Mouse (Mus musculus) midbrain, embryonic 16.5 days (tissue): ENCODE data around the gene Prss36. TPM values are rescaled to one million over a fixed set of nuclear protein-coding genes. Genes with fewer than 3 reads are reported as not detected.

Experiments used
- ATAC-seq: fragments of 200-750 bp; cut with Nextera tagmentation; 2 replicates; pipeline ENCODE4 v1.8.0; 2017; ENCODE audit warnings: moderate TSS enrichment
- H3K27ac ChIP-seq: fragments of 300-500 bp; sonication (generic); 2 replicates; pipeline ENCODE4 v1.5.1; 2014; ENCODE audit warnings: mild to moderate bottlenecking, low read length, mixed read lengths
- H3K27me3 ChIP-seq: fragments of 300-500 bp; sonication (generic); 2 replicates; pipeline ENCODE4 v1.6.1; 2014; ENCODE audit warnings: low read depth, low read length, mixed read lengths; ENCODE audit not compliant: control insufficient read depth, insufficient read depth
- H3K36me3 ChIP-seq: fragments of 300-500 bp; sonication (generic); 2 replicates; pipeline ENCODE4 v1.6.1; 2014; ENCODE audit warnings: mild to moderate bottlenecking, low read length, moderate library complexity, mixed read lengths; ENCODE audit not compliant: control insufficient read depth, insufficient read depth
- H3K4me1 ChIP-seq: fragments of 300-500 bp; sonication (generic); 2 replicates; pipeline ENCODE4 v1.6.1; 2014; ENCODE audit warnings: mild to moderate bottlenecking, low read length, mixed read lengths; ENCODE audit not compliant: control insufficient read depth, insufficient read depth
- H3K4me2 ChIP-seq: fragments of 300-500 bp; sonication (generic); 2 replicates; pipeline ENCODE4 v1.6.1; 2014; ENCODE audit warnings: mild to moderate bottlenecking, low read length, mixed read lengths
- H3K4me3 ChIP-seq: fragments of 300-500 bp; sonication (generic); 2 replicates; pipeline ENCODE4 v1.5.1; 2014; ENCODE audit warnings: low read depth, mild to moderate bottlenecking, low read length, moderate library complexity, mixed read lengths
- H3K9ac ChIP-seq: fragments of 300-500 bp; sonication (generic); 2 replicates; pipeline ENCODE4 v1.6.1; 2014; ENCODE audit warnings: low read depth, low read length, mixed read lengths
- H3K9me3 ChIP-seq: fragments of 300-500 bp; sonication (generic); replicated peaks from 2 replicates; pipeline ENCODE4 v1.6.1; 2014; ENCODE audit warnings: mild to moderate bottlenecking, low read length, mixed read lengths; ENCODE audit not compliant: control insufficient read depth, poor library complexity, severe bottlenecking
- WGBS: fragments of 180-500 bp; shearing (Covaris S2); extraction: QIAGEN DNeasy Blood & Tissue Kit; methylation state at CpG from one replicate; pipeline ENCODE4 v1.1.7; 2014; 5-methylcytosine and 5-hydroxymethylcytosine counted together
- polyA plus RNA-seq: library from polyadenylated mRNA; unstranded; fragments of >200 nt; fragmentation: Nextera tagmentation; extraction: Ambion mirVana; gene quantifications from 2 replicates; pipeline ENCODE4 v1.2.1, GENCODE M21; 2015

Prss36 gene
- 12.2 and 13.4 TPM in 2 replicates for polyA plus RNA-seq

- Histone ChIP-seq H3K36me3 (no peaks in the 10 kb centered on the region), H3K9ac (no peak within 1 kb of the TSS), H3K9me3 (no peaks in the 10 kb centered on the region), H3K27me3 (peaks cover 18% of the 10 kb centered on the region), H3K4me1 (no peaks in the 10 kb centered on the region), H3K27ac (no peak within 1 kb of the TSS), H3K4me3 (no peak within 1 kb of the TSS), H3K4me2 (no peak within 1 kb of the TSS)
- 83% methylated on average over 6 of the region's 6 CpGs for WGBS
- ATAC-seq, result no peak
Observed at GRCm38 (mm10) chr7:127946470-127947023, at the start of gene Prss36. Prss36 (minus strand) TSS chr7:127946725.

- H3K4me1 ChIP-seq, result no peaks in the 10 kb centered on the region; the same call in 1 of the 2 replicates
- H3K4me2 ChIP-seq, result peak within 1 kb of the TSS; percentile 44
- H3K9me3 ChIP-seq, result no peaks in the 10 kb centered on the region
- no peak within 1 kb of the TSS for H3K27ac ChIP-seq
- H3K4me3 ChIP-seq, result peak within 1 kb of the TSS; percentile 6; the same call in 1 of the 2 replicates
- no peaks in the 10 kb centered on the region for H3K27me3 ChIP-seq
- peak within 1 kb of the TSS; percentile 10; the same call in 1 of the 2 replicates for H3K9ac ChIP-seq
- ATAC-seq, result 0 out of 2 replicates have a peak, but pooled peaks have one; percentile 18
- 17% methylated on average over 18 of the region's 18 CpGs for WGBS
- peaks cover 2% of the 10 kb centered on the region; the same call in 1 of the 2 replicates for H3K36me3 ChIP-seq
Observed at GRCm38 (mm10) chr7:127993341-127993977, 46.9 kb upstream of the Prss36 start, which contains the start of gene Pycard. Pycard (minus strand) TSS chr7:127993867.

GRCm38 (mm10) chr7:127992488-127993340 is 46.2 kb upstream of the Prss36 start:
- H3K9ac ChIP-seq, result no peak overlapping the region
- no peaks in the 10 kb centered on the region for H3K27me3 ChIP-seq
- 52% methylated on average over 5 of the region's 5 CpGs for WGBS
- H3K36me3 ChIP-seq, result peaks cover 6% of the 10 kb centered on the region
- 0 out of 2 replicates have a peak, but pooled peaks have one; percentile 25 for ATAC-seq
- H3K4me2 ChIP-seq, result no peak overlapping the region; the same call in 1 of the 2 replicates
- no peak overlapping the region for H3K27ac ChIP-seq
- no peaks in the 10 kb centered on the region; the same call in 1 of the 2 replicates for H3K4me1 ChIP-seq
- H3K4me3 ChIP-seq, result no peak overlapping the region
- H3K9me3 ChIP-seq, result no peaks in the 10 kb centered on the region

- Histone ChIP-seq H3K4me1 (no peaks in the 10 kb centered on the region; the same call in 1 of the 2 replicates), H3K9ac (no peak overlapping the region), H3K4me2 (no peak overlapping the region), H3K9me3 (no peaks in the 10 kb centered on the region), H3K27me3 (no peaks in the 10 kb centered on the region), H3K4me3 (no peak overlapping the region), H3K36me3 (peaks cover 6% of the 10 kb centered on the region), H3K27ac (no peak overlapping the region)
- ATAC-seq, result no peak
- WGBS, result 53% methylated on average over 6 of the region's 6 CpGs
Observed at GRCm38 (mm10) chr7:127991643-127992487, 45.3 kb upstream of the Prss36 start.

GRCm38 (mm10) chr7:127988904-127989303 is 42.4 kb upstream of the Prss36 start:
- Histone ChIP-seq H3K4me3 (no peak overlapping the region), H3K27me3 (no peaks in the 10 kb centered on the region), H3K9me3 (no peaks in the 10 kb centered on the region), H3K27ac (no peak overlapping the region), H3K36me3 (peaks cover 15% of the 10 kb centered on the region), H3K4me1 (no peaks in the 10 kb centered on the region; the same call in 1 of the 2 replicates), H3K4me2 (no peak overlapping the region), H3K9ac (no peak overlapping the region)
- 82% methylated on average over 1 of the region's 1 CpGs for whole genome bisulfite sequencing
- ATAC-seq, result no peak

- no peaks in the 10 kb centered on the region for H3K9me3 ChIP-seq
- ATAC-seq, result no peak
- H3K27ac ChIP-seq, result no peak overlapping the region
- no peak overlapping the region for H3K4me3 ChIP-seq
- H3K27me3 ChIP-seq, result no peaks in the 10 kb centered on the region
- H3K4me2 ChIP-seq, result no peak overlapping the region
- H3K36me3 ChIP-seq, result peaks cover 65% of the 10 kb centered on the region
- H3K4me1 ChIP-seq, result no peaks in the 10 kb centered on the region
- H3K9ac ChIP-seq, result no peak overlapping the region
- 97% methylated on average over 3 of the region's 3 CpGs for WGBS
Observed at GRCm38 (mm10) chr7:127980606-127981005, 34.1 kb upstream of the Prss36 start.

- ATAC-seq, result no peak
- WGBS, result 99% methylated on average over 2 of the region's 2 CpGs
- no peak overlapping the region for H3K4me2 ChIP-seq
- peaks cover 73% of the 10 kb centered on the region for H3K36me3 ChIP-seq
- H3K27me3 ChIP-seq, result no peaks in the 10 kb centered on the region
- H3K4me3 ChIP-seq, result no peak overlapping the region
- no peak overlapping the region for H3K27ac ChIP-seq
- H3K9ac ChIP-seq, result no peak overlapping the region
- no peaks in the 10 kb centered on the region for H3K4me1 ChIP-seq
- H3K9me3 ChIP-seq, result no peaks in the 10 kb centered on the region
Observed at GRCm38 (mm10) chr7:127978856-127979255, 32.3 kb upstream of the Prss36 start.

GRCm38 (mm10) chr7:127974413-127974930 is 27.9 kb upstream of the Prss36 start:
- Histone ChIP-seq H3K27ac (no peak overlapping the region), H3K27me3 (no peaks in the 10 kb centered on the region), H3K4me1 (peaks cover 8% of the 10 kb centered on the region), H3K4me2 (no peak overlapping the region), H3K9me3 (no peaks in the 10 kb centered on the region), H3K4me3 (no peak overlapping the region), H3K36me3 (peaks cover 59% of the 10 kb centered on the region), H3K9ac (no peak overlapping the region)
- WGBS, result 95% methylated on average over 2 of the region's 2 CpGs
- ATAC-seq, result no peak
